Mouse (Mus musculus) 3T3-L1 (cell line): ENCODE results near the gene Xpc.

Experiments used
- DNase-seq: peaks from one replicate; pipeline ENCODE4 v3.0.0-alpha.2; 2015; ENCODE audit warnings: low read depth, low spot score

Xpc gene

GRCm38 (mm10) chr6:91515545-91516449, at the start of gene Xpc, which contains the start of gene Lsm3:
TSS of gene Xpc (minus strand) at chr6:91515888.
TSS of gene Lsm3 (plus strand) at chr6:91515928.
- DNase-seq = peak; percentile 97

GRCm38 (mm10) chr6:91563031-91563430, 47.3 kb upstream of the Xpc start:
- DNase-seq = peak; percentile 64

DNA sequence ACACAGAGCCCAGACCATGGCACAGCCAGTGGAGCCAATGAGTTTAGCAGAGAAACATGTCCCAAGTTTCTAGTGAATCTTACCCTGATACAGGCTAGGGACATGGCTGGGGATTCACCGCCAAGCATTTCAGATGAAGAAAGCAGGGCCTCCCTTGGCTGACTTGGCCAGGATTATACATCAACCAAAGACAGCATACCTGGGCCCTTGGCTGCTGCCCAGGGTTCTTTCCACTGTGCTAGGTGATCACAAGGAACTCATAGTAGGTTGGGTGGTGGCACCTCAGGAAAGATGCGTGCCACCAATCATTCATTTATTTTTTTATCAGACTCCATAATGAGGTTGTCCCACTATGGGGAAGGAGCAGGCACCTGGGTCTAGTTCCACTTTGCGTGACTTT, 44.5 kb upstream of the Xpc start:
- DNase-seq = no peak

GRCm38 (mm10) chr6:91559371-91559770, 43.7 kb upstream of the Xpc start:
- DNase-seq = peak; percentile 90

DNA sequence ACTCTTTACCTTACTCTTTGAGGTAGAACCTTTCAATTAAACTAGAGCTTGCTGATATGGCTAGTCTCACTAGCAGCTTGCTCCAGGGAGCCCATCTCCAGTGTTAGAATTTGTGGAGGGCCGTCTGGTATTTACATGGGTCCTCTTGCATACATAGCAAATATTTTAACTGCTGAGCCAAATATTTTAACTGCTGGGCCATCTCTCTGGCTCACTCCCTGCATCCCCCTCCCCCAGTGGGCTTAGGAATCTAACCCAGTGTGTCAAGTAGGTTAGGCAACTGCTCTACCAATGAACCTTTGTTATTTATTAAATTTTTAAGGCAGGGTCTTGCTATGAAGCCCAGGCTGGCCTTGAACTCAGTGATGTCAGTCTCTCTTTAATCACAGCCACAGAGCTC, 42.9 kb upstream of the Xpc start:
- DNase-seq = no peak

DNA sequence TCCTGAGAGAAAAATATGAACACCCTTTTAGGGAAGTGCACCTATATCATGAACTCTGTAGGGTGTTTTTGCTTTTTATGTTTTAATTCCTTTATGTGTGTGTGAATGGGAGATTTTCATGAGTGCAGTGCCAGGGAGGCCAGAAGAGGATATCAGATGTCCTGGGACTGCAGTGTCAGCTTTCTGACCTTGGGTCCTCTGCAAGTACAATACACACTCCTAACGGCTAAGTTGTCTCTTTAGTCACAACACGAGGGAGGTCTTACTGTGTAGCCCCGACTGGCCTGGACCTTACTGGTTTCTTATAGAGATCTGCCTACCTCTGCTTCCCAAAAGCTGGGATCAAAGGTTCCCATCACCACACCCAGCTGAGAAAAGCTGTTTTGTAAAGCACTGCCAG, 37.0 kb upstream of the Xpc start:
- DNase-seq = no peak

- DNase-seq = no peak
Measured at GRCm38 (mm10) chr6:91551671-91552070, 36.0 kb upstream of the Xpc start.

- DNase-seq = no peak
Measured at GRCm38 (mm10) chr6:91549621-91550020, 33.9 kb upstream of the Xpc start.

- DNase-seq = no peak
Measured at GRCm38 (mm10) chr6:91547313-91547712, 31.6 kb upstream of the Xpc start.

GRCm38 (mm10) chr6:91546241-91546884, 30.7 kb upstream of the Xpc start:
- DNase-seq = peak; percentile 35

- no peak for DNase-seq
Measured at GRCm38 (mm10) chr6:91543056-91543455, 27.4 kb upstream of the Xpc start.

DNA sequence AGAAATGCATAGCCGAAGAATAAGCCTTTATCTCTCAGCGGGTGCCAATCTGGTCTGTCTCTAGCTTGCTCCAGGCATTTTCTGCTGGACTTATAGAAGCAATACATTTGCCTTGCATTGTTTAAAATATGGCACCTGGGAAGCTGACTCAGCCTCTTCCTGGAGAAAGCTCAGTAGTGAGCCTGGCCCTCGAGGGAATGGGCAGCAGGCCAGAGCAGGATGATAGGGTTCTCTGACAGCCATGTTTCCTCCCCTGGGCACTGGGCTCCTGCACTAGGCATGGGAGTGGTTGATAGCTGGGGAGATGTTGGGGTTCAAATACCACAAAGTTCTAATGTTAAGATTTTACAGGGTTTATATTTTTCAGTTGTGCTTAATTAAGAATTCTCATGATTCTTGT, 25.6 kb upstream of the Xpc start:
- DNase-seq = peak; percentile 86

GRCm38 (mm10) chr6:91536047-91536765, 20.5 kb upstream of the Xpc start:
- DNase-seq = no peak

DNA sequence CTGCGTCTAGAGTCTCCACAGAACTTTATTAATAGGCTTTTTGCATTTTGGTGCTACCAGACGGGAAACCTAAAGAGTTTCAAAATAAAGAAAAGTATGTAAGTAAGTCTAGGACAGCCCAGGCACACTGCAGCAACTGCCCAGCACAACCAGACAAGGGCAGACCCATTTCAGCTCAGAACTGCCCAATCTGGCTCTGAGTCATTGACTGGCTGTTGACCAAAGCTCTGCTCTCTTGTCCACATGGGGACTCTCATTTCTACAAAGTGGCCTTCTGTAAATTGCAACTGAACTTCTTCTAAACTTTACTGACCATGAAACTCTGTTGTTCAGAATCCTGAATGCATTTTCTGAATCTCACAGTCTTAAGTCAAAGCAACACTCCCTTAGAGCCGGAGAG, 19.5 kb upstream of the Xpc start:
- peak; percentile 76 for DNase-seq

GRCm38 (mm10) chr6:91534268-91534667, 18.6 kb upstream of the Xpc start:
- DNase-seq = peak; percentile 31

- DNase-seq = no peak
Measured at GRCm38 (mm10) chr6:91533771-91534170, 18.1 kb upstream of the Xpc start.

DNA sequence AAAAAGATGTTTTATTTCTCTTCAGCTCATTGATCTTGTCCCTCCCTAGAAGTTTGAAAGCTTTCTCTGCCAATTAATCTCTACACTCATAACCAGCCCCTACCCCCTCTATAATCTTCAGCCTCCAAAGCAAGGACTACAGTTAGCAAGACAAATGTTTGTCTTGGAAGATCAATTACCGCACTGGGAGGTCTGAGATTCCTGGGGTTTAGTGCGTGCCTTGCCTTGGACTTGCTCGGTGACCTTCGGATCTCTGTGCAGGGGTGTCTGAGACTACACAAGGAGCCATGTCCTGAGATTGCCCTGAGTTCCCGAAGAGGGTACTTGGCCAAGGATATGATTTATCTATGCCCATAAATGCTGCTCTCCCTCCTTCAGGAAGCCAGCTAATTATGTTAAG, 17.7 kb upstream of the Xpc start:
- no peak for DNase-seq

GRCm38 (mm10) chr6:91532661-91533060, 17.0 kb upstream of the Xpc start:
- no peak for DNase-seq

- DNase-seq = peak; percentile 32
Measured at GRCm38 (mm10) chr6:91531276-91531675, 15.6 kb upstream of the Xpc start.

DNA sequence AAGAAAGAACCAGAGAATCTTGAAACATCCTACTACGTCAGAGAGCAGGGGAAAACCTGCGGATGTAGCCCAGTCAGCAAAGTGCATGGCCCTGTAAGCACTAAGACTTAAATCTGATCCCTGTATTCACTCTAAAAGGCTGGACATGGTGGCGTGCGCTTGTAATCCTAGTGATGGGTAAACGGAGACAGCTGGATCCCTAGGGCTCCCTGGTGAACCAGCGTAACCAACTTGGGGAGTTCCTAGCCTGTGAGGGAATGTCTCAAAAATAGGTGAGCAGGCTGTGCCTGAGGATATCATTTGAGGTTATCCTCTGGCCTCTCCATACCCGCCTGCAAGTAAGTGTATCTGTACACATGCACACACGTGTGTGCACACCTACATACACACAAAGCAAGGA, 15.0 kb upstream of the Xpc start:
- no peak for DNase-seq

DNA sequence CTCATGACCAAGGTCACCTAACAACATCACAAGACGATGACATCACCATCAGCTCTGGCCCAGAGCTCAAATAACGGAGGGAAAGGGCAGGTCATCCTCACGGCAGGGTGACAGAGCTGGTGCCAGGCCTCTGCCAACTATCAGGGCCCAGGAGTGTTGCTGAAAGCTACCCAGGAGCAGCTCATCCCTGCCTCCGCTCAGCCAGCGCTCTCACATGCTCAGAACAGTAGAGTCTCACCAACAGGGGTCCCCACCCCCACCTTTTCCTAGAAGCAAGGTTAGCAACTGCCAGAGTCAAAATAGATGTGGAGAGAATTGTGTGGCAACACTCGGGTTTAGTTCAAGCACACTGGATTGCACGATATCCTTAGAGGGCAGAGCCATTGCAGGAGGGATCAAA, 12.6 kb upstream of the Xpc start:
- no peak for DNase-seq

DNA sequence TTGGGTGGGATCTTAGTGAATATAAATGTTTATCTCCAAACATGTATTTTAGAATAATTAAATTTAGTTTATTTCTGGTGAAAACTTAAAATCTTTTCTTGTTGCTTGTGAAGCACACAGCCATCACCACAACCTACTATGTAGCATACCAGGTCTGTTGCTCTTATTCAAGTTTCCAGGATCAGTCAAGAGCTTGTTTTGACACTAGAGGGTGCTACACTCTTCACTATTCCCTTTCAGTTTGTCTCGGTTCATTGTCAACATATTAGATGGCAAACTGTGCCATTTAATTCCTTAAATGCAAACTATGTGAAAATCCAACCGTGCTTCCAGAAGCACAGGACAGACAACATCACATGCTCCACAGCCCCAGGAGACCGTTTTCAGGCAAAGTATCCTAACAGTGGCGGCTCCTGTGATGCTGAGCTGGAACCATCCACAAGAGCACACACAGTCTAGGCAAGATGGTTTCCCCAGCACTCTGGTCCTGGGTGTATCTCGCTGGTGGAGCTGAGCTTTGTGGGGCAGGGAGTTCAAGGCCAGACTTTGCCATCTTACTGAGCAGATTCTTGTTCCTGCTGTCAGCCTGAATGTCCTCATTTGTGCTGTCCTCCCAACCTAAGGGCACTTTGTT, 11.7 kb upstream of the Xpc start:
- peak; percentile 89 for DNase-seq
